Mouse (Mus musculus): Measurements from ENCODE around the gene Dspp.

Dspp gene

DNA sequence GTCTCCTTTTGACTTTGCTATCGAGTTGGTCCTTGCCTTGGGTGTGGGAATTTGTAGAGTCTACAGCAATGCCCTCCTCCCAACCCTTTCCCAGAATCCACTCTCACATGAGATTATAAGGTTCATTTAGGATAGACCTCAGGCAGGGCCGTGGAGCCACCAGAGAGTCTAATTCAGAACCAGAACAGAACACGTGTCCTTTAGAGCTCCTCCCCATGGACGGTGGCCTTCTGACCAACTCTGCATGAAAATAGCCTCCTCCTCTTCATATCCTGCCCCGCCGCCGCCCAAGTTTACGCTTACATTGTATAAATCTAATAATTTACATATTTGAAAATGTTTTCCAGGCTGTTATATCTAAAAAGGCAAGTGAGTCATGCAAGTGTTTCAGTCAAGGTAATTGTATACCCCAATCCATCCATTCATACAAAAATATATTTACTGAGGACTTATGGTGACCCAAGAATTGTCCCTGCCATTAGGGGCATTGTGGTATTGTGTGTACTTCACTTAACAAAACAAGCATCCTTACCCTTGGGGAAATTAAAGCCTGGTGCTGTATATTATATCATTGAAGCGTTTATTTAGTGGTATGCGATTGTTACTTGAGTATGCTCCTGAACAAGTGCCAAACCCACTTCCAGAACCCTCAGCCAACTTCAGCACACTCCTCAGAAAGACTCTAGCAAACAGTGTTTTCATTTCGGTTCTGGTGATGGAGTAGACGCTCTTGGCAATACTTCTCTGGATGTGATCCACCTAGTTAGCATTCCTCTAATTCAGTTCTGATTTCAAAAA lies 30.8 kb downstream of the Dspp start:
- no peak for DNase-seq (ENCODE audit: low spot score)

DNA sequence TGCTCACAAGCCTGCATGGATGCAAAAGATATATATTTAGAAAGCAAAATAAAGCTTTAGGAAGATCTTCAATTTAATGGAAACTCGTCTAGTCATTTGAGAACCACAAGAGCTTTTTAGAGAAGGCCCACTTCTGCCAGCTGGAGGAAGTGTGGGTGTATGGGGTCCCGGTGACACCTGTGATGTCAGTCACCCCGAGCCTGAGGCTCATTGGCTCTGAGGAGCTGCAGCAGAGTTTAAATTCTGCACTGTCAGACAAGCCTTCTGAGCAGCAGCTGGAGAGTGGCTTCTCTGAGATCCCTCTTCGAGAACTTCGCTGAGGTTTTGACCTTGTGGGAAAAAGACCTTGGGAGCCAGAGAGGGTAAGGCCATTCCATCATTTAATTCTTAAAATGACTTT lies 31.8 kb downstream of the Dspp start, which contains the start of gene Dmp1:
Dmp1 (plus strand) TSS at position 263 of the 400 bp plus-strand sequence.
- no peak for DNase-seq (ENCODE audit: low spot score)

DNA sequence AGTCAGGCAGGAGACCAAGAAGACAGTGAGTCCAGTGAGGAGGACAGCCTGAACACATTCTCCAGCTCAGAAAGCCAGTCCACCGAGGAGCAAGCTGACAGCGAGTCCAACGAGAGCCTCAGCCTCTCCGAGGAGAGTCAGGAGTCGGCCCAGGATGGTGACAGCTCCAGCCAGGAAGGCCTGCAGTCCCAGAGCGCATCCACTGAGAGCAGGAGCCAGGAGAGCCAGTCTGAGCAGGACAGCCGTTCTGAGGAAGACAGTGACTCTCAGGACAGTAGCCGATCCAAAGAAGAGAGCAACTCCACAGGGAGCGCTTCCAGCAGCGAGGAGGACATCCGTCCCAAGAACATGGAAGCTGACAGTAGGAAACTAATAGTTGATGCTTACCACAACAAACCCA lies 42.0 kb downstream of the Dspp start:
- no peak for DNase-seq (ENCODE audit: low spot score)

DNA sequence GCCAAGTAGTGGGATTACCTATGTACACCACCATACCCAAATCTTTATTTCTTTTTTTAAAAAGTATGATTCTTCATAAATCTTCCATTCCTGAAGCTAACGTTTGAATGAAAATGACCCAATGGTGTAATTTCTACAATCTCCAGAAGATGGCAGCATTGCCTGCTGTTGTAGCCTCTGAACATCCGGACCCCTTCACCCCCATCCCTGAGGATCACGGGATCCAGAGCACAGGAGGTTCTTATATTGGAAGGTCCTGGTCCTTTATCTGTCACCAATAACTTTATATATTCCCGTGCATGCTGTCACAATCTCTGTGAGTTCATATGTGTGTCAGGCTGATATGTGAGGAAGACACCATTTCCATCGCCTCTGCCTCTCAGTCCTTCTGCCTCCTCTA lies 48.4 kb downstream of the Dspp start:
- peak; percentile 36 for DNase-seq (ENCODE audit: low spot score)

- no peak for DNase-seq (ENCODE audit: low spot score)
Measured at GRCm38 (mm10) chr5:104224299-104224698, 53.8 kb downstream of the Dspp start.

- no peak for DNase-seq (ENCODE audit: low spot score)
Measured at GRCm38 (mm10) chr5:104224750-104225149, 54.2 kb downstream of the Dspp start.

DNA sequence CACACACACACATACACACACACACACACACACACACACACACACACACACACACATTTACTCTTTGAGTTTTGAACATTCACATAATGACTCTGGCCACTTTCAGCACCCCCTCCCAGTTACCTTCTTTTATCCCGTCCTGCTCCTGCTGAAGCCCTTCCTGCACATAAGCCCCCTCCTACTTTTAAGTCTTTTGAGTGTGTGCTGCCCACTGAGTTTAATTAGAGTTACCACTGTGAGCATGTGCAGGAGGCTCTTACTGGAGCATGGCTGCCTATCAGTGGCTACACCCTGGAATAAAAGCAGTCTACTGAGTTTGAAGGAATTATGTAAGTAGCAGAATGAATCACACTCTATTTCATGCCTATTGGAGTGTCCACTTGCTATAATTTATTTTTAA lies 58.0 kb downstream of the Dspp start:
- DNase-seq (ENCODE audit: low spot score), result no peak

Measured in left cerebral cortex, adult 11 months (tissue).